In the genomic region with DNA sequence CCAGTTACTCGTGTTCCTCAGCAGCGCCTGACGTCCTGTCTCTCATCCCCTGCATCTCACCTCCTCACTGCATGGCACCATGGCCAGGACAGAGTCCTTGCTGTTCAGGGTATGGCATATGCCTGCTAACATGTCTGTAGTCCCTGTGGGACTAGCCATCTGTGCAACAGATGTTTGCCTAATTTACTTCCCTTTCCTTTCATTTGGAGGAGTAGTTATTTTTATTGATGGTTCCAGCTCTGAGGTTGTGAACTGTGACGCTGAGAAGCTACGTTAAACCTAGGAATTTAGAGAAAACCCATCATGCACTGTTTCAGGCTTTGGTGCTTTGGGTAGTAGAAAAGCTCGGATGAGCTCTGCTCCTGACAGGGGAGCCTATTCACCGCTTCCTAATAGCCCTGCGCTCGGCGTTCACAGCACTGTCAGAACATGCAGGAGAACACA, we compare ENCODE assay signal across 20 mouse cellular contexts. TPM values are rescaled to one million over a fixed set of nuclear protein-coding genes. Genes with fewer than 3 reads are reported as not detected.
DNase-seq lines count a peak whose midpoint lies in the region; ATAC-seq and TF ChIP-seq lines count a peak whose summit lies in the region.
"Had no signal": no experiment of that assay in that cellular context is flagged by ENCODE, and none has a peak within 500 bp of the region (broad histone marks: within the 10 kb centered on the region; RNA-seq: fewer than 3 reads in every experiment).

No protein-coding gene starts in this region.

- ATAC-seq in embryonic facial prominence, embryonic 15.5 days (ENCODE audit: insufficient number of reproducible peaks, low FRiP score, low TSS enrichment, low read depth): 0 out of 2 replicates have a peak, but pooled peaks have one; percentile 70
- ATAC-seq in limb, embryonic 15.5 days (ENCODE audit: insufficient number of reproducible peaks, low FRiP score, low TSS enrichment, low read depth): 0 out of 2 replicates have a peak, but pooled peaks have one; percentile 52
- ATAC-seq in erythroblast, adult 5-6 weeks (replicated peaks; ENCODE audit: low FRiP score, poor library complexity, severe bottlenecking): no peak
- ATAC-seq: hindbrain, embryonic 16.5 days had no signal

- no peak overlapping the region for H3K9ac ChIP-seq in embryonic facial prominence, embryonic 15.5 days
- no peak overlapping the region for H3K9ac ChIP-seq in limb, embryonic 15.5 days
- H3K9ac ChIP-seq: liver, embryonic 14.5 days; neural tube, embryonic 13.5 days had no signal

- no peaks in the 10 kb centered on the region for H3K9me3 ChIP-seq in embryonic facial prominence, embryonic 15.5 days (replicated peaks)
- no peaks in the 10 kb centered on the region for H3K9me3 ChIP-seq in limb, embryonic 15.5 days
- H3K9me3 ChIP-seq: midbrain, embryonic 10.5 days; neural tube, embryonic 13.5 days had no signal

- TF ChIP-seq POLR2A in kidney, adult 2 months (IDR thresholded peaks at IDR 0.05; ENCODE audit: low read depth, low read length): no peak

- H3K36me3 ChIP-seq in kidney, adult 2 months (ENCODE audit: control insufficient read depth, insufficient read depth, low read length): peaks cover 18% of the 10 kb centered on the region
- H3K36me3 ChIP-seq in embryonic facial prominence, embryonic 15.5 days: peaks cover 92% of the 10 kb centered on the region
- peaks cover 91% of the 10 kb centered on the region for H3K36me3 ChIP-seq in limb, embryonic 15.5 days

- H3K4me3 ChIP-seq in kidney, adult 2 months (ENCODE audit: insufficient read depth, low read depth, low read length): no peak overlapping the region
- H3K4me3 ChIP-seq in embryonic facial prominence, embryonic 15.5 days (replicated peaks): no peak overlapping the region
- no peak overlapping the region for H3K4me3 ChIP-seq in limb, embryonic 15.5 days
- H3K4me3 ChIP-seq: midbrain, embryonic 10.5 days; neural tube, embryonic 13.5 days had no signal

- WGBS in kidney, adult 2 months: 64% methylated on average over 10 of the region's 10 CpGs
- 60% methylated on average over 10 of the region's 10 CpGs for WGBS in embryonic facial prominence, embryonic 15.5 days
- WGBS in limb, embryonic 15.5 days: 27% methylated on average over 10 of the region's 10 CpGs

- TF ChIP-seq CTCF in kidney, adult 2 months (conservative IDR thresholded peaks at IDR 0.05; ENCODE audit: insufficient read depth, insufficient read length, low read depth, low read length): no peak

- H3K4me2 ChIP-seq in embryonic facial prominence, embryonic 15.5 days (replicated peaks): no peak overlapping the region
- no peak overlapping the region for H3K4me2 ChIP-seq in limb, embryonic 15.5 days
- H3K4me2 ChIP-seq: heart, embryonic 11.5 days; neural tube, embryonic 13.5 days had no signal

- DNase-seq in kidney, adult 2 months: no peak
- DNase-seq in kidney, postnatal 14 days: no peak
- peak; percentile 61 for DNase-seq in embryo, embryonic 11 days
- no peak for DNase-seq in urinary bladder, postnatal 25 days (ENCODE audit: low spot score)
- DNase-seq: adrenal gland, adult 8-10 months; cerebellum, adult 11 months; gastrocnemius, postnatal 36 days; heart, postnatal 14 days; kidney, adult 18-20 months; lung, postnatal 10 days; right cerebral cortex, postnatal 25 days had no signal

- H3K27me3 ChIP-seq in kidney, adult 2 months (replicated peaks; ENCODE audit: control insufficient read depth, insufficient read depth, low read length): no peaks in the 10 kb centered on the region
- no peaks in the 10 kb centered on the region for H3K27me3 ChIP-seq in embryonic facial prominence, embryonic 15.5 days
- no peaks in the 10 kb centered on the region for H3K27me3 ChIP-seq in limb, embryonic 15.5 days
- H3K27me3 ChIP-seq: neural tube, embryonic 13.5 days had no signal

- H3K27ac ChIP-seq in kidney, adult 2 months (ENCODE audit: insufficient read depth, low read depth, low read length): peak overlapping the region; percentile 83
- peak overlapping the region; percentile 55 for H3K27ac ChIP-seq in embryonic facial prominence, embryonic 15.5 days (replicated peaks)
- H3K27ac ChIP-seq in limb, embryonic 15.5 days: peak overlapping the region; percentile 27; the same call in 1 of the 2 replicates
- H3K27ac ChIP-seq: liver, embryonic 14.5 days; midbrain, embryonic 10.5 days; neural tube, embryonic 13.5 days had no signal

- H3K4me1 ChIP-seq in kidney, adult 2 months (ENCODE audit: control insufficient read depth, insufficient read depth, low read length): peaks cover 24% of the 10 kb centered on the region
- peaks cover 6% of the 10 kb centered on the region; the same call in 1 of the 2 replicates for H3K4me1 ChIP-seq in embryonic facial prominence, embryonic 15.5 days
- 0 out of 2 replicates have a peak, but pooled peaks cover 3% of the 10 kb centered on the region for H3K4me1 ChIP-seq in limb, embryonic 15.5 days
- H3K4me1 ChIP-seq: midbrain, embryonic 10.5 days had no signal

RNA-seq across cellular contexts. Expression of gene Mtor, which starts 23.0 kb away (rescaled TPM):
- polyA plus RNA-seq in kidney, adult 2 months (2012; rRNA removed): 39.8 and 50.1 TPM in 2 replicates
- 14.7 and 14.9 TPM in 2 replicates for polyA plus RNA-seq in embryonic facial prominence, embryonic 15.5 days (2015; fragmentation: Nextera tagmentation; extraction: Ambion mirVana)
- polyA plus RNA-seq in limb, embryonic 15.5 days (2015; fragmentation: Nextera tagmentation; extraction: Ambion mirVana): 13.6 and 13.8 TPM in 2 replicates
- total RNA-seq in erythroblast, adult 5-6 weeks (2015; ENCODE audit: low replicate concordance): 4.6 and 5.4 TPM in 2 replicates
- 5.2 and 7.8 TPM in 2 replicates for total RNA-seq in erythroblast, adult 5-6 weeks (2017; ENCODE audit: low replicate concordance)

RNA-seq across cellular contexts. Expression of gene Ubiad1, which starts 26.8 kb away (rescaled TPM):
- 50.8 and 61.6 TPM in 2 replicates for polyA plus RNA-seq in kidney, adult 2 months (2012; rRNA removed)
- 20.5 and 21.7 TPM in 2 replicates for polyA plus RNA-seq in embryonic facial prominence, embryonic 15.5 days (2015; fragmentation: Nextera tagmentation; extraction: Ambion mirVana)
- 19.4 and 21.4 TPM in 2 replicates for polyA plus RNA-seq in limb, embryonic 15.5 days (2015; fragmentation: Nextera tagmentation; extraction: Ambion mirVana)
- total RNA-seq in erythroblast, adult 5-6 weeks (2015; ENCODE audit: low replicate concordance): 0.77 and 2.3 TPM in 2 replicates
- total RNA-seq in erythroblast, adult 5-6 weeks (2017; ENCODE audit: low replicate concordance): 1.3 and 4.9 TPM in 2 replicates

RNA-seq across cellular contexts. Expression of gene Angptl7, which starts 28.9 kb away (rescaled TPM):
- polyA plus RNA-seq in kidney, adult 2 months (2012; rRNA removed): 27.3 and 30.0 TPM in 2 replicates
- 4.8 and 7.7 TPM in 2 replicates for polyA plus RNA-seq in embryonic facial prominence, embryonic 15.5 days (2015; fragmentation: Nextera tagmentation; extraction: Ambion mirVana)
- polyA plus RNA-seq in limb, embryonic 15.5 days (2015; fragmentation: Nextera tagmentation; extraction: Ambion mirVana): 1.8 and 4.1 TPM in 2 replicates
- total RNA-seq in erythroblast, adult 5-6 weeks (2015; ENCODE audit: low replicate concordance): 0.58 TPM in 1 of 2 replicates, not detected in the other
- not detected in 2 replicates for total RNA-seq in erythroblast, adult 5-6 weeks (2017; ENCODE audit: low replicate concordance)
- total RNA-seq: monocyte, adult 5-6 weeks had no signal

Comparison
In these comparisons a context has a peak if more than half of its experiments do, and no peak if none do; other contexts are left out.
1. H3K27ac ChIP-seq: peak in every context shown above with its lines; median percentile 83 in kidney, adult 2 months; 55 in embryonic facial prominence, embryonic 15.5 days; 27 in limb, embryonic 15.5 days.